Mouse (Mus musculus) testis, postnatal 14 days (tissue): ENCODE data around the gene Dkk1.

Experiments used
- DNase-seq: peaks from one replicate; pipeline ENCODE4 v3.0.0; 2021; ENCODE audit warnings: low spot score

Gene Dkk1

GRCm38 (mm10) chr19:30549044-30549853, at the start of gene Dkk1:
Gene Dkk1, minus strand, starts transcription at chr19:30549665.
- DNase-seq = peak; percentile 5

GRCm38 (mm10) chr19:30586366-30586765, 36.9 kb upstream of the Dkk1 start:
- no peak for DNase-seq

GRCm38 (mm10) chr19:30564516-30564915, 15.1 kb upstream of the Dkk1 start:
- no peak for DNase-seq

GRCm38 (mm10) chr19:30563876-30564275, 14.4 kb upstream of the Dkk1 start:
- no peak for DNase-seq

GRCm38 (mm10) chr19:30558024-30558423, 8.6 kb upstream of the Dkk1 start:
- no peak for DNase-seq

- DNase-seq = peak; percentile 36
Measured at GRCm38 (mm10) chr19:30554467-30554881, 5.0 kb upstream of the Dkk1 start.

GRCm38 (mm10) chr19:30553740-30554139, 4.3 kb upstream of the Dkk1 start:
- no peak for DNase-seq

- DNase-seq = no peak
Measured at GRCm38 (mm10) chr19:30552260-30552659, 2.8 kb upstream of the Dkk1 start.

- no peak for DNase-seq
Measured at GRCm38 (mm10) chr19:30549854-30550647, 586 bp upstream of the Dkk1 start.

GRCm38 (mm10) chr19:30548411-30549043, 938 bp downstream of the Dkk1 start:
- peak; percentile 4 for DNase-seq

GRCm38 (mm10) chr19:30539365-30539941, 10.0 kb downstream of the Dkk1 start:
- DNase-seq = peak; percentile 9

GRCm38 (mm10) chr19:30516771-30517170, 32.7 kb downstream of the Dkk1 start:
- no peak for DNase-seq

GRCm38 (mm10) chr19:30510481-30510880, 39.0 kb downstream of the Dkk1 start:
- DNase-seq = no peak

- DNase-seq = no peak
Measured at GRCm38 (mm10) chr19:30505497-30505896, 44.0 kb downstream of the Dkk1 start.
